Mouse (Mus musculus): ENCODE measurements at regions not wholly inside any gene's neighbourhood (a gene's known extent, or its start where the extent isn't known, plus 50 kb on each side); places are given as distances from the start of the nearest gene placed in this dataset.
A peak's percentile ranks its signal among the peaks of the same experiment; 100 is the strongest.

- no peak for DNase-seq (ENCODE audit: low spot score in 2 of 2)
These were observed 259.6 kb downstream of the Ndufa4 start for GRCm38 (mm10) chr6:11647651-11648050.

GRCm38 (mm10) chr6:11613331-11613730, 294.0 kb downstream of the Ndufa4 start:
- DNase-seq (ENCODE audit: low spot score in 2 of 2), result peak; percentile 20 to 36

- no peak for DNase-seq (ENCODE audit: low spot score in 2 of 2)
These were observed 299.1 kb downstream of the Ndufa4 start for GRCm38 (mm10) chr6:11608214-11608613.

GRCm38 (mm10) chr6:11607696-11608095, 299.6 kb downstream of the Ndufa4 start:
- no peak for DNase-seq (ENCODE audit: low spot score in 2 of 2)

GRCm38 (mm10) chr6:11606055-11606454, 301.2 kb downstream of the Ndufa4 start:
- no peak for DNase-seq (ENCODE audit: low spot score in 2 of 2)

- no peak for DNase-seq (ENCODE audit: low spot score in 2 of 2)
These were observed 301.8 kb downstream of the Ndufa4 start for GRCm38 (mm10) chr6:11605526-11605925.

- DNase-seq (ENCODE audit: low spot score in 2 of 2), result peak in 1 of 2 experiments; percentile 22
These were observed 312.4 kb downstream of the Ndufa4 start for GRCm38 (mm10) chr6:11594936-11595335.

- peak in 1 of 2 experiments; percentile 22 for DNase-seq (ENCODE audit: low spot score in 2 of 2)
These were observed 313.6 kb downstream of the Ndufa4 start for GRCm38 (mm10) chr6:11593583-11594271.

- no peak for DNase-seq (ENCODE audit: low spot score in 2 of 2)
These were observed 331.2 kb downstream of the Ndufa4 start for GRCm38 (mm10) chr6:11576091-11576490.

- no peak for DNase-seq (ENCODE audit: low spot score in 2 of 2)
These were observed 342.1 kb downstream of the Ndufa4 start for GRCm38 (mm10) chr6:11565246-11565645.

GRCm38 (mm10) chr6:11550473-11550872, 356.8 kb downstream of the Ndufa4 start:
- no peak for DNase-seq (ENCODE audit: low spot score in 2 of 2)

- DNase-seq (ENCODE audit: low spot score in 2 of 2), result no peak
These were observed 360.0 kb downstream of the Ndufa4 start for GRCm38 (mm10) chr6:11547318-11547717.

- DNase-seq (ENCODE audit: low spot score in 2 of 2), result no peak
These were observed 372.1 kb downstream of the Ndufa4 start for GRCm38 (mm10) chr6:11534930-11535880.

GRCm38 (mm10) chr6:11503136-11503535, 404.2 kb downstream of the Ndufa4 start:
- DNase-seq (ENCODE audit: low spot score in 2 of 2), result no peak

GRCm38 (mm10) chr6:11494427-11494826, 412.9 kb downstream of the Ndufa4 start:
- DNase-seq (ENCODE audit: low spot score in 2 of 2), result no peak

- no peak for DNase-seq (ENCODE audit: low spot score in 2 of 2)
These were observed 430.3 kb downstream of the Ndufa4 start for GRCm38 (mm10) chr6:11476950-11477349.
